Mouse (Mus musculus) gastrocnemius, postnatal 25 days (tissue): ENCODE results near the gene Hist1h2bp. TPM values are rescaled to one million over a fixed set of nuclear protein-coding genes. Genes with fewer than 3 reads are reported as not detected.
"Not testable (repeated sequence)": the region's sequence is repeated elsewhere in the genome, so short reads cannot be mapped to it uniquely, and the experiment has no call there.

Source experiments
- DNase-seq: peaks from one replicate; pipeline ENCODE4 v3.0.0; 2022
- total RNA-seq, 2 experiments: library from RNA; stranded (reverse); gene quantifications; 1 replicate in 1 of 2; 2 replicates in 1 of 2; pipeline ENCODE4 v1.2.3; 2021

Gene Hist1h2bp
- total RNA-seq, 2 experiments from 2014 or later = 5.3 to 6.0 TPM

DNA sequence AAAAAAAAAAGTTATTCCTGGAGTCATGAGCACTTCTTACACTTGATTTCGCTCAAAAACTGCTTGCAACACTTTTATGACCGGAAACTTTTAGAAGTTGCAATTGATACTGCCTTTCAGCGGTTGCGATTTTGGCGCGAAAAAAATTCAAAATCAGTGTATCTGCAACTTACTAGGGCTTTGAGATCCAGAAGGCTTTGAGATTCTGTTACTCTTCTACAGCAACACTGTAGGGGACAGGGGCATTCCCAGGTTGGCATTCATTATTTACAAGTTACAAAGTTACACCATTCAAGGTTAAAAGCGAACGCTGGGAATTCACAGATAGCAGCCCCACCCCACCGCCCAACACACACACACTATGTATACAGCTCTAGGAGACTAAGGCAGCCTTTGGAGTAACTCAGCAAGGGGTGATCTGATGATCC lies 3.5 kb upstream of the Hist1h2bp start:
- DNase-seq = no peak

DNA sequence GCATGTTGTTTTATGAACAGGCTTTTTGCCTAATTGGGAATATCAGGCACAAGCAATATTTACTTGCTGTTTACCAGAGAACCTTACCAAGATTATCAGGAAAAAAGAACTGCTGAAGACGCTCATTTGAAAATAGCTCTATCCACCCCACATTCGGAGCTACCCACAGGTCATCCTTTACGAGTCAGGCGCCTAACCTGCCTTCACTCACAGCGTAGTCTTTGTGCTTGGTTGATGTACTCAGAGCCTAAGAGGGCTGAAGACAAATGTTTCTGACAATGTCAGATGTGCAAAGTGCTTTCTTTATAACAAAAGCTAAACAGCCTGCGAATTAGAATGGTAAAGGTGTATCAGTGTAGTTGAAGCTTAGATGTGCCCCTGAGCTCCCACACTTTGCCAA lies 3.0 kb upstream of the Hist1h2bp start:
- DNase-seq = no peak

DNA sequence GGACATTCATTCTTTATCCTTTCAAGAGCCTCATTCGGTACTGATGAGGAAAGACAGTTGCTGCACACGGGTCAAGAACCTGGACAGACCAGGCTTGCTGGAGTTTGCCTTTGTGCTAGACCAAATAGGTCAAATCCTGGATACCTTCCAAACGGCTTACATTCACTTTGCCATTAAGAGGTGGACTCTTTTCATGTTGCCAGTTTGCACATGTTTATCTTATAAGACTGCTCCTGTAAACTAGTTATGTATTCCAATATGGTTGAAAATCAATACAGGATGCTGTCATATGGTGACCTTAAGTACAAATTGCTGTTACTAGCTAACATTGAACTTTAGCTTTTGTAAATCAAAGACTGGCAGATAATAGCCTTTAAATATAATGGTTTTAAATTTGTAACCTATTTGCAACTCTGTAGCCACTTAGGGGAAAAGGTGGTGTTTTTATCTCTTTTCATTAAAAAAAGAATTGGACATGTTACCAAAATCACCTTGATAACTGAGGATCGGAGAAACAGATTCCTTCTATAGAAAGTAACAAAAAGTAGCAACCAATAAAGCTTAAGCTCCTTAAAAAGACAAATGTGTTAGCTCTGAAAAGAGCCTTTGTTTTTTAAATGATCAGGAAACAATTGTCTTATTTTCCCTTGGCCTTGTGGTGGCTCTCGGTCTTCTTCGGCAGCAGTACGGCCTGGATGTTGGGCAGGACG lies 917 bp upstream of the Hist1h2bp start:
- DNase-seq = no peak

DNA sequence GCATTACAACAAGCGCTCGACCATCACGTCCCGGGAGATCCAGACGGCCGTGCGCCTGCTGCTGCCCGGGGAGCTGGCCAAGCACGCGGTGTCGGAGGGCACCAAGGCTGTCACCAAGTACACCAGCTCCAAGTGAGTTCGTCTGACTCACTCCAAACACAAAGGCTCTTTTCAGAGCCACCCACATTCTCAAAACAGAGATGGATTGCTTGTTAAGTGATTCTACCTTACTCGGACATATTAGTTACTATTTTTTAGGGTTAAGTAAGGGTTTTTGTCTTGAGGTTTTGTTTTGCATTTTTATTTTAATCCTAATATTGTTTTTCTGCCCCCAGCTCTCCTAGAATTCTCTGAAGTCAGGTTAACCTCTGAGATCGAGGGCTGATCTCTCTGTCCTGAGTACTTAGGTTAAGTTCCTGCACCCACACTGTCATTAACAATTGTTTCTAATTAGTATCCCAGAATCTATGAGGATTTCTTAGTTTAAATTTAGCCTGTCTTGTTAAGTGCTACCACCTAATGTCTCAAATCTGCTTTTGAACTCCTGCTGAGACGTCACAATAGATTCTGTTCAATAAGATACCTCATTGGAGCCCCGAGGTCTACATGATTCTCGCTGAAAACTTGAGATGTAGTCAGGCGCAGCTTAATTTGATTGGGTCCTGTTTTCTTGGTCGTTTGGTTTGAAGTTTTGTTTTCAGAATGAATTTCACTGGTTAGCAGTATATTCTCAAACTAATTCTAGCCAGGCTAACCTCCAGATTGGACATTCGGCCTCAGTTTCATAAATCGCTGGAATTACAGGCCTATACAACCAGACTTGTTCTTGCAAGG lies 716 bp downstream of the Hist1h2bp start:
- no peak for DNase-seq

DNA sequence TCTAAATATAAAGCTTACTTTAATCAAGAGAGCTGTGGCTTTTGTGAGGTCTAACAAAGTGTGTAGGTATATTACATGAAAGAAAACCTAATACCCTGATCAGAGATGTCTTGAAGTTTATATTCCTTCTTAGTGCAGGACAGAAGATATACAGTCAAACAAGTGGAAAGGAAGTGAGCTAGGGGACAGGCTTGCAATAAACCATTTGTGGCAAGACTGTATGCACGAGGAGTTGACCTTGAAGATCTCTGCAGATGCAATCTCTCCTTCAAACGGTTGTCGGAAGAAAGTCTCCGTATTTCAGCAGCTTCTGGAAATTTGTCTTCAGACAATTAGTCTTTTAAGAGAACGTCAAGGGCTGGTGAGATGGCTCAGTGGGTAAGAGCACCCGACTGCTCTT lies 2.7 kb downstream of the Hist1h2bp start:
- no peak for DNase-seq

DNA sequence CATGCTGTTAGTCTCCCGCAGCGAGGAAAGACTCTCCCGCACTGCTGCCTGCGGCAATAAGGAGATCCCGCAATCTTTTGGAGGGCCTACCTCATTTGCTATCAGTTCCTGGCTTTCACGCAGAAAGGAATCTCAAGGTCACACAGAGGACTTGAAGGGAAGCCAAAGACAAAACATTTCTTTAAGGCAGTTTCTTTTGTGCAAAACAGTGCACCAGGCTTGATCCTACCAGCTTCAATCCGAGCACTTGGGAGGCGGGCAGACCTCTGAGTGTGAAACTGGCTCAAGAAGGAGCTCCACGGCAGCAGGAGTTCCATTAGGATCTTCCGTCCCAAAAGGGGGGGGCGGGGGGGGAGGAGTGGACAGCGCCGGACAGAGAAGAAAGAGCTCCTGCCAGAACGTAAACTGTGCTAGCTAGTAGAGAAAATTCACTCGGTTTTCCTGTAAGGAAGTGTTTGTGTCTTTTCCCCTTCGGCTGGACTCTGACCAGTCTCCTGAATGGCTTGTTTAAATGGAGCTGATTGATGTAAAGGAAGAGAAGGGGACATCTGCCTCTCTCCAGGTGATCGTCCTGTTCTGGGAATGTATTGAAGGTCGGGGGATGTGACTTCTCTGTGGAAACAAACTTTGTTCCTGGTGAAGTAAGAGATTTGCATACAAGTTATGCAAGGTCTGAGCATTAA lies 3.5 kb downstream of the Hist1h2bp start:
- DNase-seq = no peak

DNA sequence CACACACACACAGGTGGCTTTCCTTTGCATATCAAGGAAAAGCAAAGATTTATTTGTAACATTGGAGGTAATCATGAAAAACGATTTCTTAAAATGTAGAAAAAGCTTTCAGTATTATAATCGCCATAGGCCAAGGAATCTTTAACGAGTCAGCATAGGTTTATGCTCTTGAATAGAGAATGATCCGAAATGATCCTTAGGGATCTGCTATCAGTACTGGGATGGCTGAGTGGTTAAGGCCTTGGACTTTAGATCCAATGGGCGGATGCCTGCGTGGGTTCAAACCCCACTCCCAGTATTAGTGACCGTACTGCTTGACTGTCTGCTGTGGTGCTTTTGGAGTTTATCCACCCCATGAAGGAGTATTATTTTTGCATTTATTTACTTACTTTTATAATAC lies 8.3 kb downstream of the Hist1h2bp start:
- DNase-seq = no peak

DNA sequence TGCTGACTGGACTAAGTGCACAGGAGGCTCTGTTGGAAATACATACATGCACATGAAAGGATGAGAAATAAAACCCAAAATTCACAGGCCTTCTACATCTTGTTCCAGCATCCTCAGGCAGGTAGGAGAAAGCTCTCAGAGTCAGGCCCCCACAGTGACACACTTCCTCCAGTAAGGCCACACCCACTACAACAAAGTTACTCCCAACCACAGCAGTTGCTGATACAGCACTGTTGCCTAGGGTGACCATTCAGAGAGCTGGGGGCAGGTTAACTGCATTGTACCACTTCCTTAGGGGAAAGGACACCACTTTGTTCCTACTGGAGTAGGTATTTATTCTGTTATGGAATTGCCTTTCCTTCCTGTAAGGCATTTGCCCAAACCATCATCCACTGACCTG lies 9.9 kb downstream of the Hist1h2bp start:
- DNase-seq = not testable (repeated sequence)

DNA sequence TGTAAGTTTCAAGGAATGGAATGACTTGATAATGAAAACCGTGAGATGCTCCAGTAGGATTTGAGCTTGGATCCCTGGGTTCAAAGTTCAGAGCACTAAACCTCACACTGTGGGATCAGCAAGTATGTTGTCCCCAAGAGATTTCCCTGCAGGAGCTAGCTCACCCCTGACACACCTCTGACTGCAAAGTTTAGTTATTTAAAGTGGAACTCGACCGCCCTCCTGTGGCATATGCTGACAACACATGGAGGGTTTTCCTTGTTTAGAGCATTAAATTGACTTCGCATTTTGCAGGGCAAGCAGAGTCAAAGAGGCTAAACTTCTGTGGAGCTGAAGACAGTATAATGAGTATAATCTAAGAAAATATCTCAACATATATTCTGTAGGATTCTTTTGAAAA lies 15.8 kb downstream of the Hist1h2bp start:
- not testable (repeated sequence) for DNase-seq

DNA sequence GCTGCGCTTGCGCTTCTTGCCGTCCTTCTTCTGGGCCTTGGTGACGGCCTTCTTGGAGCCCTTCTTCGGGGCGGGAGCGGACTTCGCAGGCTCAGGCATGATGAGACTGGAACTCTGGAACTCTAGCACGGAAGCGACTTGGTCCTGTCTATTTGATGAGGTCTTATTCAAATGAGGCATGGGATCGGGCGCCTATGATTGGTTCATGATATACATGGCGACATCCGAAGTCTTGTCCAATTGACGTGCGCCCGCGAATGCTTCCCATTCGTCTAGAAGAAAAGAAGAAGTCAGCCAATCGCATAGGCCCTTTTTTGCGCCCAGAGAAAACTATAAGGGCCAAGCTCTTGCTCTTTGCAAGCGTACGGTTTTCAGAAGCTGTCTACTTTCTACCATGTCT lies 22.8 kb downstream of the Hist1h2bp start, which contains the start of the genes Hist1h2bq and Hist1h2ao:
Gene Hist1h2bq, minus strand, starts transcription at position 125 of the 400 bp plus-strand sequence.
Gene Hist1h2ao, plus strand, starts transcription at position 393 of the 400 bp plus-strand sequence.
- DNase-seq = not testable (repeated sequence)

DNA sequence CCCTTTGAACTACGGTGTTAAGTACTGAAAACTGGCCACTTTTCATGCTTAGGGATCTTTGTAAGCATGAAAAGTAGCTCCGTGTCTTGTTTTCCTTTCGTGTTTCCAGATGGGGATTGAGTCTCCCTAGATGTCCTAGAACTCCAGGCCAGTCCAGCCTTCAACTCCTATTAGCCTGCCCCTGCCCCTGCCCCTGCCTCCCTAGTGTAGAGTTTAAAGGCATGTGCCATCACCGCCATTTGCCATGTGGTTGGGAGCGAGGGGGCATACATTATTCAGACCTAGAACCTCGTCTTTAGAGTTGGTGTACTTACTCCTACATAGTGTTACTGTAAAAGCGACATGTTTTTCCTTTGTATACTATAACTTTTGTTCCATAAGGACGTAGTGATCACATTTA lies 23.8 kb downstream of the Hist1h2bp start:
- DNase-seq = not testable (repeated sequence)

DNA sequence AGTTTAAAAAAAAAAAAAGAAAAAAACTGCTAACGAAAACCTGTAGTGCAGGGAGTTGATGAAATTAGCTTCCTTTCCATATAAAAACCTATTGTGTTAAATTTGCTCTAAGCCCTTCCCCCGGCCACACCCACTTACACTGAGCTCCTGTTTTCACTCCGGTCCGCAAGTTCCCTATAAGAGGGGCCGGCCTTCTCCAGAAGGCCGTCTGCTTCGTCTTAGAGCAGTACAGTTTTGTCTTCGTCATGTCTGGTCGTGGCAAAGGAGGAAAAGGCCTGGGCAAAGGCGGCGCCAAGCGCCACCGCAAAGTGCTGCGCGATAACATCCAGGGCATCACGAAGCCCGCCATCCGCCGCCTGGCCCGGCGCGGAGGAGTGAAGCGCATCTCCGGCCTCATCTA lies 24.3 kb downstream of the Hist1h2bp start, which contains the start of gene Hist1h4m:
Gene Hist1h4m, plus strand, starts transcription at position 208 of the 400 bp plus-strand sequence.
- DNase-seq = peak; percentile 20

DNA sequence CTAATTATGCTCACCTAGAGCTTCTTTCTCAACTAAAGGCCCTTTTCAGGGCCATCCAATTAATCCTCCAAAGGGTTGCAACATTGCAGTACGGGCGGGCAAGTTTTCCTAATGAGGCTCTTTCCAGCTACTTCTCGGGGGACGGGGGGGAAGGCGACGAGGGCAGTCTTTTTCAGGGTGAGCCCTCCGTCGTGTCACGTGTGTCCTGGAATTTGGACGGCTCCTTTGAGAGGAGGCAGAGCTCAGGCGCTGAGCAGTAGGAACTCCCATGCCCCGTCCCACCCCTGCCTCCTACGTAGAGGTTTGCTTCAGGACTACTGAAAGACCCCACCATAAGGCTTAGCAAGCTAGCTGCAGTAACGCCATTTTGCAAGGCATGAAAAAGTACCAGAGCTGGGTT lies 24.8 kb downstream of the Hist1h2bp start:
- DNase-seq = not testable (repeated sequence)

DNA sequence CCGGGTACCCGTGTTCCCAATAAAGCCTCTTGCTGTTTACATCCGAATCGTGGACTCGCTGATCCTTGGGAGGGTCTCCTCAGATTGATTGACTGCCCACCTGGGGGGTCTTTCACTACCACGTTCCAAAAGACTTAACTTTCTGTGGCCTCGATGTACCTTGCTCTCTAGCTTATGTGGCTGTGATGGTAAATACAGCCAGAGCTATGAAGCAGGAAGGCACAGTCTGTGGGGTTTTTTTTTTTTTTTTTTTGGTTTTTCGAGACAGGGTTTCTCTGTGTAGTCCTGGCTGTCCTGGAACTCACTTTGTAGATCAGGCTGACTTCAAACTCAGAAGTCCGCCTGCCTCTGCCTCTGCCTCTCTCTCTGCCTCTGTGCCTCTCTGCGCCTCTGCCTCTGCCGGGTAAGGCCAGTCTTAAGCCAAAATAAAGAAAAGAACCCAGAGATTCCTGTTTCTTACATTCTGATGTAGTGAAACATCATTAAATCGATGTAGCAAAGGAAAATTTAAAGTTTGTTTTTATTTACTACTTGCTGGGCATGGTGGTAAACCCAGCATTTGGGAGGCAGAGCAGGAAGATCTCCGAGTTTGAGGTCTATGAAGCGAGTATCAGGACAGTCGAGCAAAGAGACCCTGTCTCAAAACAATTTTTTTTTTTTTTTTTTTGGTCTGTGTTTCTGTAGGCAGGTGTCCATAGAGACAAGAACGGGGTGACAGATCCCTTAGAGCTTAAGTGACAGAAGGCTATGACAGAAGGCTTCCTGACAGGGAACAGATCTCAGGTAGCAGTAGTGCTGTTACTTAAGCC lies 33.0 kb downstream of the Hist1h2bp start:
- not testable (repeated sequence) for DNase-seq

DNA sequence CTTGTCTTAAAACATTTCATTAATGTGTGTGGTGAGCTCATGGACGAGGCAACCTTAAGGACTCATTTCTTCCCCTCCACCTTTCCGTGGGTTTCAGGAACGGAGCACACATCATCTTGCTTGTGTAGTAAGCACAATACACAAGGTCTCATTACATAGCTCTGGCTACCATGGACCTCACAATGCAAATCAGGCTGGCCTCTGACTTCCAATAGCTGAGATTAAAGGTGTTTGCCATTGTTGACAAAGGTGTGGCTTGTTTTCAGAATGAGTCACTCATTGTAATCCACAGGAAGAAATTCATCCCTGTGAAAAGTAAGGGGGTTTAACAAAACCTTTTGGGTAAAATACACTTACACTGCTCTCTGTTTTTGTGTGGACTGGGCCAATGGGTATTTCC lies 41.2 kb downstream of the Hist1h2bp start:
- no peak for DNase-seq

DNA sequence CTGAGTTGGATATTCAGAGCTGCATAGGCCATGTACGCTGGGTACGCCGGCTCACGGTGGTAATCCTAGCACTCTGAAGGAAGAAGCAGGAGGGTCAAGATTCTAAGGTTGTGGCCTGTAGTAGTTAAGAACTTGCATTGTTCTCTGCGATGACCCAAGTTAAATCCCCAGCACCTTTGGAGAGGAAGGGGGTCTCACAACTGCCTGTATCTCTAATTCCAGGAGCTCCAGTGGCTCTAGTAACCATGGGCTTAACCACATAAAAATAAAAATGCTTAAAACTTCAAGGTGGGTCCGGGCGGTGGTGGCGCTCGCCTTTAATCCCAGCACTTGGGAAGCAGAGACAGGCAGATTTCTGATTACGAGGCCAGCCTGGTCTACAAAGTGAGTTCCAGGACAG lies 43.1 kb downstream of the Hist1h2bp start:
- no peak for DNase-seq

DNA sequence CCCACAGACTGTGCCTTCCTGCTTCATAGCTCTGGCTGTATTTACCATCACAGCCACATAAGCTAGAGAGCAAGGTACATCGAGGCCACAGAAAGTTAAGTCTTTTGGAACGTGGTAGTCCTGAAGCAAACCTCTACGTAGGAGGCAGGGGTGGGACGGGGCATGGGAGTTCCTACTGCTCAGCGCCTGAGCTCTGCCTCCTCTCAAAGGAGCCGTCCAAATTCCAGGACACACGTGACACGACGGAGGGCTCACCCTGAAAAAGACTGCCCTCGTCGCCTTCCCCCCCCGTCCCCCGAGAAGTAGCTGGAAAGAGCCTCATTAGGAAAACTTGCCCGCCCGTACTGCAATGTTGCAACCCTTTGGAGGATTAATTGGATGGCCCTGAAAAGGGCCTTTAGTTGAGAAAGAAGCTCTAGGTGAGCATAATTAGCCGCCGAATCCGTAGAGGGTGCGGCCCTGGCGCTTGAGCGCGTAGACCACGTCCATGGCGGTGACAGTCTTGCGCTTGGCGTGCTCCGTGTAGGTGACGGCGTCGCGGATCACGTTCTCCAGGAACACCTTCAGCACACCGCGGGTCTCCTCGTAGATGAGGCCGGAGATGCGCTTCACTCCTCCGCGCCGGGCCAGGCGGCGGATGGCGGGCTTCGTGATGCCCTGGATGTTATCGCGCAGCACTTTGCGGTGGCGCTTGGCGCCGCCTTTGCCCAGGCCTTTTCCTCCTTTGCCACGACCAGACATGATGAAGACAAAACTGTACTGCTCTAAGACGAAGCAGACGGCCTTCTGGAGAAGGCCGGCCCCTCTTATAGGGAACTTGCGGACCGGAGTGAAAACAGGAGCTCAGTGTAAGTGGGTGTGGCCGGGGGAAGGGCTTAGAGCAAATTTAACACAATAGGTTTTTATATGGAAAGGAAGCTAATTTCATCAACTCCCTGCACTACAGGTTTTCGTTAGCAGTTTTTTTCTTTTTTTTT lies 44.4 kb downstream of the Hist1h2bp start, which contains the start of gene Hist1h4n:
Gene Hist1h4n, minus strand, starts transcription at position 779 of the 977 bp plus-strand sequence.
- DNase-seq = not testable (repeated sequence)

DNA sequence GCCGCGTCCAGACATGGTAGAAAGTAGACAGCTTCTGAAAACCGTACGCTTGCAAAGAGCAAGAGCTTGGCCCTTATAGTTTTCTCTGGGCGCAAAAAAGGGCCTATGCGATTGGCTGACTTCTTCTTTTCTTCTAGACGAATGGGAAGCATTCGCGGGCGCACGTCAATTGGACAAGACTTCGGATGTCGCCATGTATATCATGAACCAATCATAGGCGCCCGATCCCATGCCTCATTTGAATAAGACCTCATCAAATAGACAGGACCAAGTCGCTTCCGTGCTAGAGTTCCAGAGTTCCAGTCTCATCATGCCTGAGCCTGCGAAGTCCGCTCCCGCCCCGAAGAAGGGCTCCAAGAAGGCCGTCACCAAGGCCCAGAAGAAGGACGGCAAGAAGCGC lies 46.2 kb downstream of the Hist1h2bp start, which contains the start of the genes Hist1h2ap and Hist1h2br:
Gene Hist1h2ap, minus strand, starts transcription at position 47 of the 400 bp plus-strand sequence.
Gene Hist1h2br, plus strand, starts transcription at position 283 of the 400 bp plus-strand sequence.
- not testable (repeated sequence) for DNase-seq
